Mouse (Mus musculus) adrenal gland, postnatal 4 days (tissue): ENCODE measurements around the gene Limd2. TPM values are rescaled to one million over a fixed set of nuclear protein-coding genes. Genes with fewer than 3 reads are reported as not detected.
"Not testable (repeated sequence)": the region's sequence is repeated elsewhere in the genome, so short reads cannot be mapped to it uniquely, and the experiment has no call there.

Experiments used
- DNase-seq, 2 experiments: peaks; one replicate each; pipeline ENCODE4 v3.0.0; 2021 to 2022; ENCODE audit warnings: low spot score in 2 of 2, mixed read lengths in 2 of 2
- long read RNA-seq, 2 experiments: library from polyadenylated mRNA; stranded (forward); transcript quantifications; one replicate each; pipeline ENCODE4 v2.0.0; 2021
- total RNA-seq, 2 experiments: library from RNA; stranded (reverse); gene quantifications; 2 replicates each; pipeline ENCODE4 v1.2.3; 2021

Gene Limd2
- total RNA-seq, result 10 to 100 TPM; 39.8 to 48.2 TPM
- long read RNA-seq, experiment 1, transcript Limd2-201 (5 exons, 2,950 nt), result major isoform, 34 of 38 reads
- long read RNA-seq, experiment 1, partial matches to known transcripts, result 1 of 38 reads
- long read RNA-seq, experiment 1, other reads (novel, unspliced or antisense), result 3 of 38 reads
- long read RNA-seq, experiment 2, transcript Limd2-201 (5 exons, 2,950 nt), result major isoform, 43 of 65 reads
- long read RNA-seq, experiment 2, partial matches to known transcripts, result 7 of 65 reads
- long read RNA-seq, experiment 2, other reads (novel, unspliced or antisense), result 14 of 65 reads

DNA sequence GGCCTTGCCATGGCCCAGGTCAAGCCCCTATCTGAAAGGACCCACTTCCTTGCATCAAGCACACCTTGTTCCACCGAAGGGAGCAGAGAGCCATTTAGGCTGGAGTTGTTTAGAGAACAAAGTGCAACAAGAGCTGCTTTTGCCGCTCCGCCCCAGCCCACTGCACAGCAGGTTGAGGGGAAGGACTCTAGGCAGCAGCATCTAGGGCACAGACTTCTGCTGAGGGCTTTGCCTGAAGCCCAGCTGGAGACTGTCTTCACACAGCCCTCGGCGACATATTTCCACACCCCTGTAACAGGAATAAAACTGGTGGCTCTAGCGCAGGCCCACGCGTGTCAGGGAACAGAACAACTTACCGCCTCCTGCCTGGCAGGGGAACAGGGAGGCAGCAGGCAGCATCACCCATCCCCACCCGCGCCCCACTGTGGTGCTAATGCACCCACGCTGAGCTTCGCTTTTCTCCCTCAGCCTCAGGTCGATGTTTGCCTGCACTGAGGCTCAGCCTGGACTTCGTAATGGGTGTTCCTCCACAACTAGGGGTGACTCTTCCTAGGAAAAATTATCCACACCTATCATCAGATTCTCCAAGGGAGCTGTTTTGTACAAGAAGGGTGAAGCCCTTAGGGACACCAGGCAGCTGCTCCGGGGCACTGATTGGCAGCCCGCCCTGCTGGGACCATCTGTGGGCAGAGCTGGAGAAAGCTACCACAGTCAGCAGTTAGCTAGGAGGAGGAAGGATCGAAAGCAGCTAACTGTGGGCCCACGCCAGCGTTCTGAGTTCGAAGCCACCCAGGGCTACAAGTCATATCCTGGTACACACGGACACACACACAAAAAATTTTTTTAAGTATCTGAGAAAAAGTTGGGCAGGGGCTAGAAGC, at the start of gene Limd2, which contains the start of gene Gm10840:
Limd2 (minus strand) TSS at position 20 of the 881 bp plus-strand sequence.
Gm10840 (plus strand) TSS at position 10 of the 881 bp plus-strand sequence.
- no peak for DNase-seq

DNA sequence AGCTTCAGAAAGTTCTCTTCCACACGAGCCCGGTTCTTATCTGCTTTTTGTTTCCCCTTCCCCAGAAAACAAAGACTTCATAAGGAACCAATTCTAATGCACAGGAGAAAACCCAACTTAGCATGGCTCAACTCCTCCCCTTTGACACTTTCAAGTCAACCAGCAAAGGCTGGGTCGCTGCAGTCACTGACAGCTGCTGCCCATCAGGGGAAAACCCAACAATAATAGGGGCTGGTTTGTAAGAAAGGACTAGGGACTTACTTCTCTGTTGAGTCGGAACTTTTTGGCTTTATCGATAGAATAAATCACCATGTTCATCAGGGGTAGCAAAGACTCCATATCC, 41.4 kb upstream of the Limd2 start, which contains the start of gene Strada:
Strada (minus strand) TSS at position 46 of the 343 bp plus-strand sequence.
- DNase-seq, result no peak

DNA sequence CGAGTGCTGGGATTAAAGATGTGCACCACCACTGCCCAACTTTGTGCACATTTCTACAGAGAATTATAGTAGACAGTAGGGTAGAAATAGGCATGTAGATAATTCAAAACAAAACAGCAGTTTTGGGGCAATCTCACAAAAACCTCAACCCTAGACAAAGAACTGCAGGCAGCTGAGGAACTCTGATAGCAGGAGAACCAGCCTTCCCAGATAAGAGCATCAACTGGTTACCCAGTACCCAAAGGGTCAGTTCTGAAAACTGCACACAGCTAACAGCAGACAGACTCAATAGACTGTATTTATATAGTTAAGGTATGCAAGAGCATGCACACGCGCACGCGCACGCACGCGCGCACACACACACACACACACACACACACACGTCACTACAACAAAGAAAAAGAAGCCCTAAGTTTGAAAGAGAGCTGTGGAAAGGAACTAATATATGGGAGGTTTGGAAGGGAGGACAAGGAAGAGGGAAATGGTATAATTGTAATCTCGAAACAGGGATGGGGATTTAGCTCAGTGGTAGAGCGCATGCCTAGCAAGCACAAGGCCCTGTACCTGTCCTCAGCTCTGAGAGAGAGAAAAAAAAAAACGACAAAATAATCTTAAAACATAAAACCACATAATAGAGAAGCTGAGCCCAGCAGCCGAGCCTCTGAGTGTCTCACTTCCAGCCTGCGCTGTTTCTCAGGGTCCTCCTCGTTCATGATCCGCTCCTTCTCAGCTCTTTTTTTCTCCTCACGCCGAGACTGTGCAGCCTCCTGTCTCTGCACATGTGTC, 40.9 kb upstream of the Limd2 start:
- no peak for DNase-seq

DNA sequence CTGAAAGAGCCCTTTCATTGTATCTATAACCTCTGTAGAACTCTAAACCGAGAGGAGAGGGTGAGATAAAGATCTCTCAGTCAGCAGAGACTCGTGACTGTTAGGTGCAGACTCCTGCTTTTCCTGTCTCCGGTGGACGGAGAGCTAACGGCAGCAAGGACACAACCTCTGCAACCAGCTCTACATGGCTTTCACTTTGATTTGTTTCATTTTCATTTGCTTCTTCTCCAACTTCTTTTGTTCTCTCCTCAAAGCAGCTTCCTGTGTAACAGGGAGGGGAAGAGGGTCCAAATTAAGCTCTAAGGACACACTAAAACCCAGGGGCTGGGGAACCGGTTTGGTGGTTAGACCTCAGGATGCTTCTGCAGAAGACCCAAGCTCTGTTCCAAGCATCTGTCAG, 40.1 kb upstream of the Limd2 start:
- DNase-seq, result no peak

DNA sequence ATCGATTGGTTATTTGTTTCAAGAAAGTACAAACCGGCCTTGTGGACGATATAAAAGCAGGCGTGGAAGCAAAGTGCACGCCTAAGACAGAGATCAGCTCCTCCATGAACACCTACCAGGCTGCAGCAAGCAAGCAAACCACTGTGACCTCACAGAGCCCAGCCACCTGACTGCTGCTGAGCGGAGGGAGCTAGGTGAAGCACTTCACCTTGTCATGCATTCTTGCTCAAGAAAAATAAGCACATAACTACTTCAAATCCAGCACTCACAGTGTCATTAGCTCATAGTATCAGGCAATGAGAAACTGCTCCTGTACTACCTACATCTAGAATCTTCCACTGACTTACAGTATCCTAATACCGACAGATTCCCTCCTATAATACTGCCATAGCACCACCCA, 39.3 kb upstream of the Limd2 start:
- not testable (repeated sequence) for DNase-seq

DNA sequence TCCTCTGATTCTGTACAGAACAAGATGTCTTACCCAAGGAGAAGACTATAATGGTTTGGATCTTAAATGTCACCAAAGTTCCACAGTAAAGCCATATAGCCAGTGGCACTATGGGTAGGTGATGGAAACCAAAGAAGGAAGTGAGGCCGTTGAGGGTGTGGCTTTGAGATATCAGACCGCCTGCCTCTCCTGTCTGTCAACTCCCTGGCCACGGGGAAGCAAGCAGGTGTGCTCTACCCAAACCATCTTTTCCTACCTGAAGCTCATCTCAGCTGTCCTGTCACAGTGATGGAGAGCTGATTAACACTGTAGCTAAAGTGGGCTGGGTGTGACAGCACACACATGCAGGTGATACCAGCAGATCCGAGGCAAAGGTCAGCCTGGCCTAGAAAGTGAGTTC, 37.6 kb upstream of the Limd2 start:
- no peak for DNase-seq

DNA sequence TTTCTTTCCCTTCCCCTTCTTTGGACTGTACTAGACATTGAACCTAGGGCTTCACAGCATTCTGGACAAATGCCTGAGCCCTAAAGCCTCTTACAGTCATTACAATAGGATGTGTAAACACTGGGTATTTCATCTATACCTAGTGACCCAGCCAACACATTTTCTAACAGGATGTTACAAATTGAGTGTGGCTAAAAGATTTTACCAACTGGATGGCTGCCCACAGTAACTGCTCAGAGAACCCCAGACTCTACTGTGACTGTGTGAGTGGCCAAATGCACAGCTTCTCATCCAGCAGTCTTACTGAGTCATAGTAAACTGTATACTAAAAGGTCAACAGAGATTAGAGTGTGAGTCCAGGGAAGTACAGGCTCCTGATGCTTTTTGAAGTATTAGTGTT, 34.7 kb upstream of the Limd2 start:
- no peak for DNase-seq

DNA sequence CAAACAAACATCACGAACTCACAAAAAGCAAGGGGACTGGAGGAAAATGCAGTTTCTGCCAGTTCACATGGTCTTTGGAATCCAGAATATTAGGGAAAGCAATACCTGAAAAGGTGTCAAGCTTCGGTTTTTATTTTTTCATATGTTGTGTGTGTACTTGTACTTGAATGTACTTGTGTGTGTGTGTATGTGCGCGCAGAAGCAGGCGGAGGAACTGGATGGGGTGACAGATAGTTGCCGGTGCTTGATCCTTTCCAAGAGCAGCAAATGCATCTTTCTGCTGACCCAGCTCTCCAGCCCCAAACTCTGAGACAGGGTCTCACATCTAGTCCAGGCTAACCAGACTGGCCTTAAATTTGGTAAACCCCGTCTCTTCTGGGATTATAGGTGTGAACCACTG, 34.2 kb upstream of the Limd2 start:
- DNase-seq, result no peak

DNA sequence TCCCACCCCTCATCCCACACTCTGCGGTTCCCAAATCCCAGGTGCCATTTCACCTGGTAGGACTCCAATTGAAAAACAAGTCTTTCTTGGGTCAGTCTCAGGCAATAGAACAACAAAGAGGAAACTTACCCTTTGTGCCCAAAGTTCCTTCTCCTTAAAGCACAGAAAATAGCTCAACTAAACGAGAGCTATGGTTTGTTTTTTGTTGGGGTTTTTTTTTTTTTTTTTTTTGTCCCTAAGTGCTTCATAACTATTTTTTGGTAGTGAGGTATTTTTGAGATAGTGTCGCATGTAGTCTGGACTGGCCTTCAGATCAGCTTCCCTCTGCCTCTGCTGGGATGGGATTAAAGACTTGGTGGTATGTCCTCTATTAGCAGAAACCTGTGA, 33.5 kb upstream of the Limd2 start:
- DNase-seq, result no peak

DNA sequence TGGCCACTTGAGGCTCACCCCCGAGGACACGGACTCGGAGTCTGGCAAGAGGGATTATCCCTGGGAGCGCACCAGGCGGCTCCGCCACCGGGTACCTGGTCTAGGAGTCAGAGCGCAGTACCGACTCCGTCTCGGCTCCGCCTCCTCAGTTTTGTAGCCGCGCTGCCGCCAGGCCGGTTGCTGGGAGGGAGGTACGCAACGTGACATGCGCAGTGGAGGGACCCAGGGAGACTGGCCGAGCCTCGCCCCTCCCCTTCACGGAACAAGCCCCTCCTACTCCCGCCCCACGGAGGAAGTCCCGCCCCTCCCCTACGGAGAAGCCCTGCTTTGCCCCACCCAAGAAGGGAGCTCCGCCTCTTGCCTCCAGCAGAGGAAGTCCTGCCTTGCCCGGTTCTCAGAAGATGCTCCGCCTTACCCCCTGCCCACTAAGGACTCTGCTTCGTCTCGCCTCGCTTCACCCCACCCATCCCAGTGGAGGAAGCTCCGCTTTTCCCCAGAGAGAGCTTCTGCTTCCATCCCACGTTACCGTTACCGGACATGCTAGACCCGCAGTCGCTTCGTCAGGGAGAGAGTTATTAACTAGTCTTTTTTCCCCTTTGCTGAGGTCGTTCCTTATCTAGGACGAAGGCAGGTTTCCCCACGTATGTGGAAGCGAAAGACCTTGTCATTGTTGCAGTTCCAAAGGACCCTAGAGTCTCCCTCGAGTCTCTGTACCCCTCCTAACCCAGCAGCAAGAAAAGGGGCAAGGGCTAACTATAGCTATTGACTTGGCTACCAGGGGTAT, 32.9 kb upstream of the Limd2 start:
- peak; percentile 89 to 96 for DNase-seq

DNA sequence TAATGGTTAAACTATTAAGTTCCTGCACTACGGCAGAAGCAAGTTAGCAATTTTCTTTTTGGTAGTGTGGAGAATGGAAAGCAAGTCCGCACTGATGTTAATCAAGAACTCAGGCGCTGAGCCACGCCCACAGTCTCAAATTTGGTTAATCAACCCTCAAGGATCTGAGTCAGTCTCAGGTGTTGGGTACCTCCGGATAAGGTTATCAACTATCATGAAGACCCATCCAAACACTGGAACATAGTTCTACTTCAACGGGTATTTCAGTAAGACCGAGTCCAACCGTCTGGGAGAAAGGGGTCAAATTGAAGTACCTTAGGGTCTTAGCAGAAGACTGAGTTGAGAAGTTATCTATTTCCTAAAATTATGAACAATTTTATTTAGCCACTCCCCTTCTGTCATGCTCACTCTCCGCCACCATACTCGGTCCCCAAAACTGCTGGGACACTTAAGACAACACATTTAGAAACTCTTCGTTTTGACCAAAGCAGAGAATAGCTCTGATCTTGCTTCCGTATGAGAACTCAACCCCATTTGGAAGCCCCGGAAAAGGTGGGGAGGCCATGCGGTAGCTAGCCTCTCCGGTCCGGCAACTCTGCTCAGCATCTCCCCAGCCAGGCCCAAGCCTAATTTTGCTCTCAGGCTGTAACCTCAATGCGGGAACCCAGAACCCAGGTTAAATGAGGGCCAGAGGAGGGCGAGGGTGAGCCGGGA, 32.2 kb upstream of the Limd2 start:
- DNase-seq, result no peak

DNA sequence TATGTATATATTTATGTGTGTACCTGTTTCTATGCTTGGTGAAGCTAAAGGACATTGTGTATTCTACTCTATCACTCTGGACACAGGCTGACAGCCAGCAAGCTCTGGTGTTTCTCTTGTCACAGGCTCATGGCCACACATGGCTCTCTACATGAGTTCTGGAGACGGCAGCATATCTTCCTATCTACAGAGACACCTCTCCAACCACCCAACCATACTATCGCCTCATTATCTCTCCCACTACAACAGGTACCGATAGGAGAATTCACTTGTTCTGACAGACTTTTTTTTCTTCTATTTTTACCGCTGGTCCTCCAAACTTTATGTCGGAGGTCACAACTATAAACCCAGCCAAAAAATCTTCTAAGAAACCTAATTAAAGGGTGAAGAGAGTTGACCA, 31.6 kb upstream of the Limd2 start:
- no peak for DNase-seq

DNA sequence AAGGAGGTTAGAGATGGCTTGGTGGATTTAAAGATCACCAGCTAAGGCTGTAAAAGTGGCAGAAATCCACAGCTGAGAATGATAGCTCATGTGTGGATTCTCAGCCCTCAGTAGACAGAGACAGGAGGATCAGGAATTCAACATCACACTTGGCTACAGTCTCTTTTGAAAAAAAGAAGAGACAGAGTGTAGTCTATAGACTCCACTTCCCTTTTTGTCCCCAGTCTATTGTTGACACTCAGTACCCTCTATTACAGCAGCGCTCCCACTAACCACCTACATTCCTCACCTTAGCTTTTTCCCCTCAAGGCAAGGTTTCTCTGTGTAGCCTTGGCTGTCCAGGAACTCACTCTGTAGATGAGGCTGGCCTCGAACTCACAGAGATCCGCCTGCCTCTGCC, 31.1 kb upstream of the Limd2 start:
- no peak for DNase-seq

DNA sequence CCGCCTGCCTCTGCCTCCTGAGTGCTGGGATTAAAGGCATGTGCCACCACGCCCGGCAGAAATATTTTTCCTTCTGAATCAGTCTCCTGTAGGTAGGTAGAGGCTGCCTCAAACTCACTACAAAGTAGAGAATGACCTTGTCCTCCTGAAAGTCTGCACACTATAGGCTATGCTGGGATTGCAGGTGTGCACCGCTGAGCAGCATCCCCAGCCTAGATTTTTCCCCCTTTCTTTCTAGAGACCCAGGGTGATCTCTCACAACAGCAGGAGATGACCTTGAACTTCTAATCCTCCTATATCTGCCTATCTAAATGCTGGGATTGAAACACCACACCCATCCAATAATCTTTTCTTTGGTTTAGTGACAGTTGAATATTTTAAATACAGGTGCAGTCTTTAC, 26.7 kb upstream of the Limd2 start:
- no peak for DNase-seq

DNA sequence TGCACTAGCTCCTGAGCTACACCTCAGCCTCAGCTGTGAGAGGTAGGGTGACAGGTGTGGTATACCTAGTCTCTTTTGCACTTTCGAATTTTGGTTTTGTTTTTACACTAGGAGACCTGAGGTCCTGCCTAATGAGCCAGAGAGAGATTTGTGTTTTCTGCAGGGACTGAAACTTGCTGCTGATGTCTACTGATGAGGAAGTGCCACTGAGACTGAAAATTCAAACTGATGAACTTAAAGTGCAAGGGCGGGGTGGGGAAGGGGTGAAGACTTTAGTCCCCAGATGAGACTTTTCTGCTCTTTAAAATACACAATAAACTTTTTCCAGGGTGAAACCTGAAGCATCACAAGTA, 19.8 kb upstream of the Limd2 start:
- no peak for DNase-seq

DNA sequence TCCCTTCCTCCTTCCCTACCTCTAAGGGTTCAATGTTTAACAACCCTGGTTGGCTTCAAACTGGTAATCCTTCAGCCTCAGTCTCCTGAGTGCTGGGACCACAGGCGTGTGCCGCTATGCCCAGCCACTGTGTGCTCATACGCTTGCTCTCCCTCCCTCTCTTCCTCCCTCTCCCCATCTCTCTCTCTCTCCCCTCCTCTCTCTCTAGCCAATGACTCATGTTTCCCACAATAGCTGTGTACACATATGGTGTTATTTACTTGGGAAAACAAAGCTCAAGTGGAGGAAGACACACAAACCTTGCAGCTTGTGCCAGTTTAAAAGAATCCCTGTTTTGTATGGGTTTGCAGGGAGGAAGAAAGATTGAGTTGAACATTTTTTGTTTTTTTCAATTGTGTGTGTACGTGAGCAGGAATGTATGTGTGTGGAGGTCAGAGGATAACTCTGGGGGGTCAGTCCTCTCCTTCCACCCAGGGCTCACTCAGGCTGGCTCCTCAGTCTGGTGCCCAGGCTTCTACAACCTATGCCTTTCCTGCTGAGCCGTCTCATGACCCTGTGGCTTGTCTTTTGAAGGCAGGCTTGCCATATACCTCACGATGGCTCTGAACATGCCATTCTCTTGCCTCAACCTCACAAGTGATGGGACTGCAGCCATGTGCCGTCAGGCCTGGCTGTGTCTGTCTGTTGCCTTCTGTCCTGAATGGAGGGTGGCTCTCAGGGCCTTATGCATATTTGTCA, 19.2 kb upstream of the Limd2 start:
- no peak for DNase-seq

DNA sequence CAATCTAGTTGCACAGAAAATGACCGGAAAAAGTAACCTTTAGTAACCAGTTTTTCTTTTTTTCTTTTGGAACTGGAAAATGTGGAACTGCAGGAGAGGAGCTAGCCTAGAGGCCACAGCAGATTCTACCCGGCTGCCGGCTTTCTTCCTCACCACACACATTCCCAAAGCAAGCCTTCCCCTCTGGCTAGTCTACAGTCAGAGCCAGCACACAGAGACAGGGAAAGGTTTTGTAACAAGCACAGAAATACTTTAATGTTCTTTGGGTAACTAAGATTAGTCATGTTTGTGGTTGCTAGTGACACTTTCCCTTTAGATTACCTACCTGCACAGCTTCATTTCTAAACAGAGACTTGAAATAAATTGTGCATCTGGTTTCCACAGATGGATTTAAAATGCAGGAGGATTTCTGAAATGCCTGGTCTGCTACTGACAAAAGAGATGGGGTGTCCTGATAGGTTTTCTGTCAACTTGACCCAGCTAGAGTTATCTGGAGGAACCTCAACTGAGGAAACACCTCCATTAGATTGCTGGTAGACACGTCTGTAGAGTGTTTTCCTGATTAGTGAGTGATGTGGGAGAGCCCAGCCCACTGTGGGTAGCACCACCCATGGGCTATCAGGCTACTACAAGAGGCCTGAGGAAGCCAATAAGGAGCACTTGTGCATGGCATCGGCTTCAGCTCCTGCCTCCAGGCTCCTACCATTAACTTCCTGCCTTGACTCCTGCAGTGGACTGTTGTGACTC, 17.5 kb upstream of the Limd2 start:
- no peak for DNase-seq

DNA sequence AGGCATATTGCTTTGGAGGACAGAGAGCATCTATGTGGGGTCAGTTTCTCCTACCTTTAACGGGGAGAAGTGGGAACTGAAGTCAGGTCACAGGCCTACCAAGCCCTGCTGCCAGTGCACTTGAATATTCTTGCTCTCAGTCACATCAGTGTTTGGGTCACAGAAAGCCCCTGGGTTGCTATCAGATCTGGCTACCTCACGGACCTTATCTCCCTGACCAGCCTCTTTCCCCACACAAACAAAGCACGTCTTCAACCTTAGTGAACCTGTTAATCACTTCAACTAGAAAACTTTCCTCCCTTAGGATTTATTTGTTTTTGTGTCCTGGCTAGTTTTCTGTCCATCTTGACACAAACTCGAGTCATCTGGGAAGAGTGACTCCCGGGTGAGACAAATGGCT, 15.7 kb upstream of the Limd2 start:
- no peak for DNase-seq

DNA sequence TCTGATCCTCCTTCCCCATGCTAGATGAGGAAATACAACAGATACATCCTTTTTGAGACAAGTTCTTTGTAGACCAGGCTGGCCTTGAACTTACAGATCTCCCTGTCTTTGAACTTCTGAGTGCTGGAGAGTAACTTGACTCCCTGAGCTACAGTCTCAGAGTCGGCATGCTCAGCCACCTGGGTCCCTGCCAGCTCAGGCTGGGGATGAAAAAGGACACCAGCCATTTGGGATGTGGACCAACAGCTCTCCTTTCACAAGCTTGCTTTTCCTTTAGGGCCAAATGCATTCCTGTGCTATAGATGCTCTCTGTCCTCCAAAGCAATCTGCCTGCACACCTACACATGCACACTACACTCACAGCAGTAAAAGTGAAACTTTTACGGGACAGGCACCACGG, 14.4 kb upstream of the Limd2 start:
- no peak for DNase-seq
